ENCODE assay signal across 11 mouse cellular contexts in the genomic region with DNA sequence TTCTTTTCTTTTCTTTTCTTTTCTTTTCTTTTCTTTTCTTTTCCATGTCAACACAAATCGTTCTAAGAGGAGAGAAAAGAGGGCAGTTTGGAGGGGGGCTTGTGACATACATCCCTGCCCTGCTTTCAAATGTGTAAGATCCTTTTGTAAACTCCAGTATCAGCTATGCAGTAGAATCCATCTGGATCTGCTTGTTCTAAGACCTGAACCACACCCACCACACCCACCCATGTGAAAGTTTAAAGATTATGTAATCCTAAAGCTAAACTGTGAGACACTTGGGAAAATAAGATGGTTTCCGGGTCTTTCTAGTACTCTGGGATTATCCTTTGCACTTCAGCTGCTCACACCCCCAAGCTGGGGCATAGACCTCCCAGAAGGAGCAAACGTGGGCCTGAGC. TPM values are rescaled to one million over a fixed set of nuclear protein-coding genes. Genes with fewer than 3 reads are reported as not detected.
"Had no signal": no experiment of that assay in that cellular context is flagged by ENCODE, and none has a peak within 500 bp of the region (broad histone marks: within the 10 kb centered on the region; RNA-seq: fewer than 3 reads in every experiment).

No protein-coding gene starts in this region.

- H3K36me3 ChIP-seq: kidney, embryonic 15.5 days; limb, embryonic 10.5 days; midbrain, embryonic 12.5 days; neural tube, embryonic 15.5 days had no signal

- H3K9me3 ChIP-seq: kidney, embryonic 15.5 days; limb, embryonic 10.5 days; midbrain, embryonic 12.5 days; neural tube, embryonic 15.5 days had no signal

- DNase-seq: kidney, adult 2 months; kidney, postnatal 25 days; lung, adult 2 months; lung, postnatal 36 days; right cerebral cortex, postnatal 14 days had no signal

- H3K4me1 ChIP-seq: midbrain, embryonic 12.5 days had no signal

- H3K9ac ChIP-seq: midbrain, embryonic 12.5 days; neural tube, embryonic 15.5 days had no signal

- H3K27ac ChIP-seq: kidney, embryonic 15.5 days; left cerebral cortex, adult 2 months; midbrain, embryonic 12.5 days; neural tube, embryonic 15.5 days had no signal

RNA-seq across cellular contexts. Expression of a gene that starts 18.9 kb away (rescaled TPM):
- total RNA-seq: megakaryocyte progenitor cell, adult 5-6 weeks had no signal
